Mouse (Mus musculus) intestine, embryonic 16.5 days (tissue): ENCODE measurements around the gene Hspa13. TPM values are rescaled to one million over a fixed set of nuclear protein-coding genes. Genes with fewer than 3 reads are reported as not detected.
A peak's percentile ranks its signal among the peaks of the same experiment; 100 is the strongest.

ENCODE experiments used
- ATAC-seq: fragments of 200-750 bp; cut with Nextera tagmentation; 2 replicates; pipeline ENCODE4 v1.8.0; 2017; ENCODE audit warnings: moderate TSS enrichment, moderate library complexity
- H3K27ac ChIP-seq: fragments of 300-500 bp; sonication (generic); 2 replicates; pipeline ENCODE4 v1.5.1; 2014; ENCODE audit warnings: mild to moderate bottlenecking, low read length
- H3K27me3 ChIP-seq: fragments of 300-500 bp; sonication (generic); replicated peaks from 2 replicates; pipeline ENCODE4 v1.6.1; 2014; ENCODE audit warnings: low read length, control low read depth, mixed read lengths; ENCODE audit not compliant: control insufficient read depth, insufficient read depth
- H3K36me3 ChIP-seq: fragments of 300-500 bp; sonication (generic); 2 replicates; pipeline ENCODE4 v1.6.1; 2014; ENCODE audit warnings: low read length, control low read depth; ENCODE audit not compliant: control insufficient read depth, insufficient read depth
- H3K4me1 ChIP-seq: fragments of 300-500 bp; sonication (generic); 2 replicates; pipeline ENCODE4 v1.6.1; 2014; ENCODE audit warnings: low read length, control low read depth, mixed read lengths; ENCODE audit not compliant: control insufficient read depth, insufficient read depth
- H3K4me2 ChIP-seq: fragments of 300-500 bp; sonication (generic); 2 replicates; pipeline ENCODE4 v1.6.1; 2014; ENCODE audit warnings: low read depth, low read length, control low read depth
- H3K4me3 ChIP-seq: fragments of 300-500 bp; sonication (generic); 2 replicates; pipeline ENCODE4 v1.5.1; 2014; ENCODE audit warnings: mild to moderate bottlenecking, low read length
- H3K9ac ChIP-seq: fragments of 300-500 bp; sonication (generic); 2 replicates; pipeline ENCODE4 v1.6.1; 2014; ENCODE audit warnings: low read depth, low read length
- H3K9me3 ChIP-seq: fragments of 300-500 bp; sonication (generic); 2 replicates; pipeline ENCODE4 v1.6.1; 2016; ENCODE audit warnings: low read length, control low read depth; ENCODE audit not compliant: control insufficient read depth
- WGBS: fragments of 180-500 bp; shearing (Covaris S2); extraction: QIAGEN DNeasy Blood & Tissue Kit; methylation state at CpG from one replicate; pipeline ENCODE4 v1.1.7; 2014; 5-methylcytosine and 5-hydroxymethylcytosine counted together
- polyA plus RNA-seq: library from polyadenylated mRNA; unstranded; fragments of >200 nt; fragmentation: Nextera tagmentation; extraction: Ambion mirVana; gene quantifications from 2 replicates; pipeline ENCODE4 v1.2.1, GENCODE M21; 2015

Hspa13 gene
- polyA plus RNA-seq: 20.6 and 21.1 TPM in 2 replicates

DNA sequence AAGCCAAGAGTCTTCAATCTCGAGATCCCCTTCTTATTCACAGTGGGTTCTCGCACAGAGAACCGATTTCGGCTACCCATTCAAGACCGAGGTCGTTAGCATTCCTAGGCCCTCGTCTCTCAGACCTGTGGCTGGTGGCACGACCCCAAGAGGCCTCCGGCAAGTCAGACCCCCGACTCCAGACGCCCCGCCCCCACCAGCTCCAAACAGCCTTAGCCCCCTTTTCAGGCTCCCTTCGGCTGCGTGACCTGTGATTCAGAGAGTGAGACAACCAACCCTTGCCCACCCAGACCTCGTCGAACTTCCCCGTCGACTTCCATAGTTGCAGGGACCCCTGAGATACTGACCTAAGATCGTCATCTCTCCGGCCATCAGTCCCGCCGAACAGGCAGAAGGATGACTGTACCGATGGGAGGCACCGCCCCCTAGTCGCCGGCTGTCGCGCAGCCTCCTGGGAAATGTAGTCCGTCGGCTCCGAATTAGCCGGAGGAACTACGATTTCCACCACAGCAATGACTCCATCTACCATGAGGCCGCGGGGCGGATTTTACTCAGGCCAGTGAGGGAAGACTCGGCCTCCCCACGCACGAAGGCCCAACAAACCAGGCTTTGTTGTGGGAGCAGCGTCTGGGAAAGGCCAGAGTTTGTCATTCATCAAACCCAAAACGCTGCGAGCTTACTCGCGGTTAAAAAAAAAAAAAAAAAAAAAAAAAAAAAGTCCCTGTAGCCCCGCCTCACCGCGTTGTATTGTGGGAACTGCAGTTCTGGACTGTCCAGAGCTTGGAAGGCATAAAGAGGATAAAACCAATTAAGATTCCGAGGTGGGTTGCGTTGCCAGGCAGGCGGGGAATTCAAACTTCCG lies at the start of gene Hspa13:
Gene Hspa13 (minus strand): TSS at position 717 of the 862 bp plus-strand sequence.
- Histone ChIP-seq H3K4me2 (peak within 1 kb of the TSS; percentile 53), H3K9ac (peak within 1 kb of the TSS; percentile 71), H3K9me3 (no peaks in the 10 kb centered on the region), H3K4me3 (peak within 1 kb of the TSS; percentile 65), H3K27me3 (no peaks in the 10 kb centered on the region), H3K27ac (peak within 1 kb of the TSS; percentile 77), H3K4me1 (no peaks in the 10 kb centered on the region; the same call in 1 of the 2 replicates), H3K36me3 (0 out of 2 replicates have a peak, but pooled peaks cover 3% of the 10 kb centered on the region)
- WGBS: under 1% methylated on average over 51 of the region's 51 CpGs
- ATAC-seq: peak; percentile 99

DNA sequence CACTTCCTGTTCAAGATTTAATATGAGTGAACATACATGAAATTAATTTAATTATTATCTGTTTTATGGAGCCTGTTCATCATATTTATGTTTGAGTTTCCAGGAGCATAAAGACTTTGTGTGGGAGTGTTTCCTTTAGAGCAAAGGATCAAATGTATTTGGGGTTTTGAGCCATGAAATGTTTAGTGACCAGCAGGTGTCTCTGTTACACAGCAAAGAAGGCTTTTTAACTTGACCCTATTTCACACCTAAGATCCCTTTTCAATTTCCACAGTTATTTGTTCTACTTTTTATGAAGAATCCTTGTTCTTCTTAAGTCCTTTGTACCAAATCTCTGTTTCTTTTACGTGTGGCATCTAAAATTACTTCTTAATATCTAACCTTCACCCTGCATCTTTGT lies 12.4 kb upstream of the Hspa13 start:
- 43% methylated on average over 1 of the region's 1 CpGs for WGBS

DNA sequence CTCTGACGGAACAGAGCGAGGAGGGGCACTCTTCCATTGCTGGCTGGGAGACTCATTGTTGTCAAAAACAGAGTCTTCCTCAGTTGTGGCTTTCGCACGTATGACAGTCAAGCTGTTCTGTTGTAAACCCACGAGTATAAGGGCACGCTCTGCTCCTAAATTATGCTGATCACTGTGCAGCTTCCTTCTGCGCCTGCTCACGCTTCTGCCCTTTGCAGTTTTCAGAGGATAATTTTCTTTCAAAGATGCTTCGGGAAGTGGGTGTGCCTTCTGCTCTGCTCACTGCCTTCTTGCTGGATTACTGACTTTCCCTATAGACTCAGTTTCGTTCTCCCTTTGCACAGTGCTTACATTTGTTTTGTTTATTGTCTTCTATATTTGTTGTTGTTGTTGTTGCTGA lies 6.3 kb upstream of the Hspa13 start:
- Histone ChIP-seq H3K4me1 (no peaks in the 10 kb centered on the region), H3K36me3 (no peaks in the 10 kb centered on the region), H3K4me3 (no peak overlapping the region), H3K27me3 (no peaks in the 10 kb centered on the region), H3K4me2 (no peak overlapping the region), H3K9ac (no peak overlapping the region), H3K9me3 (no peaks in the 10 kb centered on the region), H3K27ac (no peak overlapping the region)
- WGBS: 86% methylated on average over 10 of the region's 10 CpGs
- ATAC-seq: no peak

More for the DNA sequence above, 12.4 kb upstream of the Hspa13 start:
- ATAC-seq: no peak
- no peaks in the 10 kb centered on the region for H3K4me1 ChIP-seq
- H3K27me3 ChIP-seq: no peaks in the 10 kb centered on the region
- no peaks in the 10 kb centered on the region for H3K9me3 ChIP-seq
- H3K4me3 ChIP-seq: no peak overlapping the region
- no peak overlapping the region for H3K27ac ChIP-seq
- no peaks in the 10 kb centered on the region for H3K36me3 ChIP-seq
- no peak overlapping the region for H3K4me2 ChIP-seq
- no peak overlapping the region for H3K9ac ChIP-seq

DNA sequence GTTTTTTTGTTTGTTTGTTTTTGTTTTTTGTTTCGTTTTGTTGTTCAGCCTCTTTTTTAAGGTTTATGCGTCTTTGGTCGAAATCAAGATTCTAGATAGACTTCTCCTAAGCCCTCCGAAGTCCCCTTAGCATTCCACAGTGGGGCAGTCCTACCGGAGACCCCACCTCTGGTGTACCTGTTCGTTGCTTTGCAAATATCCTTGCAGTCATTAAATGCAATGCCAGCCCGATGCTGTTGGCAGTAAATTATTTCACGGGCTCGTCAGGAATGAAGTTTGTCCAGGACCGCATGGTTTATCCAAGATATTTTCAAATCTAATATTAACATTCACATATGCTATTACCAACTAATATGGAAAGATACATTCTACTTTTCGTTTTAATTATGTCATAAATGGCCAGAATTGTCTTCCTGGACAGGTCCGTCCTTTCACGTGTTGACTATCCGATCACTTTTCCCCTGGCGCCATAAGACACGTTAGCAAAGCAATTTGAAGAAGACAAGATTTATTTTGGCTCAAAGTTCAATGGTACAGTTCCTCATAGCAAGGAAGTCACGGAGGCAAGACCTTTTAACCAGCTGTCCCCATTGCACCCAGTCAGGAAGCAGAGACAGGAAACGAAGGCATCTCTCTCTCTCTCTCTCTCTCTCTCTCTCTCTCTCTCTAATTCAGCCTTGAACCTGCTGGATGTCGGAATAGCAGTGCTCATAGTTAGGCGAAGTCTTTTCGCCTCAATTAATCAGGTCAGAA lies 522 bp upstream of the Hspa13 start:
- 15% methylated on average over 21 of the region's 21 CpGs for WGBS
- Histone ChIP-seq H3K9me3 (no peaks in the 10 kb centered on the region), H3K27ac (peak overlapping the region; percentile 77), H3K4me3 (peak overlapping the region; percentile 65), H3K27me3 (no peaks in the 10 kb centered on the region), H3K4me1 (no peaks in the 10 kb centered on the region; the same call in 1 of the 2 replicates), H3K36me3 (0 out of 2 replicates have a peak, but pooled peaks cover 3% of the 10 kb centered on the region), H3K9ac (peak overlapping the region; percentile 64), H3K4me2 (peak overlapping the region; percentile 52)
- ATAC-seq: peak; percentile 79

DNA sequence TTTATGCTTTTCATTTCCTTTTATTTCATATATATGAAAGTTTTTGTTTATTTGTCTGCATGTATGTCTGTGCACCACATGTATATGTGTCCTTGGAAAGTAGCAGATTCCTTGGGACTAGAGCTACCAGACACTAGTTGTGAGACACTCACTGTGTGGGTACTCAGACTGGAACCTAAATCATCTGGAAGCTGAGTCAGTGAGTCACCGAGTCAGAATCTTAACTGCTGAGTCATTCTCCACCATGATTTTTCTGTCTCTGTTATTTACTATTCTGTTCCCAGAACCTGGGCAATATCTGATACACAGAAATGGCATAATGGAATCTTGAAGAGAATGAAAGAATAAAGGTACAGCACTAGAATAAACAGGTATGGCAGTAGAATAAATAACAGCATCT lies 14.0 kb downstream of the Hspa13 start:
- H3K4me2 ChIP-seq: no peak overlapping the region
- no peak overlapping the region for H3K9ac ChIP-seq
- no peaks in the 10 kb centered on the region for H3K9me3 ChIP-seq
- ATAC-seq: no peak
- H3K36me3 ChIP-seq: 0 out of 2 replicates have a peak, but pooled peaks cover under 1% of the 10 kb centered on the region
- H3K4me1 ChIP-seq: no peaks in the 10 kb centered on the region
- H3K27me3 ChIP-seq: no peaks in the 10 kb centered on the region
- 56% methylated on average over 1 of the region's 1 CpGs for WGBS
- no peak overlapping the region for H3K27ac ChIP-seq
- H3K4me3 ChIP-seq: no peak overlapping the region

DNA sequence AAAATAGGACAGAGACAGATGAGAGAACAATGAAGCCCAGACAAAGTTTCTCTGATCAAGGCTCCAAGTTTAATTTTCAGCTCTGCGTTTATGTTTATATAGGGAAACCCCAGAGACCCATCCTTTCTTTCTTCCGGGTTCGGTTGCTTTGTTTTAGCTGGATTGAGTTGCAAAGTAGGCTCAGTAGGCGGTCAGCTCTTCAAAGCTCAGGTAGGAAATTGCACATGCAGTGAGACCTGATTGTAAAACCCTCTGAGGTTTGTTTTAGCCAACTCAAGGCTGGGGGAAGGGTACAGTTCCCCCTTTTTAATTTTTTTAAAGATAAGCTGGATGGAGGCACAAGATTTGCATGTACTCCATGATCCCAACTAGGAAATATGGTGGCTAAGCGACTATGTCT lies 16.8 kb downstream of the Hspa13 start:
- no peak for ATAC-seq
- Histone ChIP-seq H3K27me3 (no peaks in the 10 kb centered on the region), H3K9ac (no peak overlapping the region), H3K9me3 (no peaks in the 10 kb centered on the region), H3K4me3 (no peak overlapping the region), H3K4me1 (no peaks in the 10 kb centered on the region), H3K27ac (no peak overlapping the region), H3K4me2 (no peak overlapping the region), H3K36me3 (no peaks in the 10 kb centered on the region)
- WGBS: 59% methylated on average over 5 of the region's 5 CpGs

DNA sequence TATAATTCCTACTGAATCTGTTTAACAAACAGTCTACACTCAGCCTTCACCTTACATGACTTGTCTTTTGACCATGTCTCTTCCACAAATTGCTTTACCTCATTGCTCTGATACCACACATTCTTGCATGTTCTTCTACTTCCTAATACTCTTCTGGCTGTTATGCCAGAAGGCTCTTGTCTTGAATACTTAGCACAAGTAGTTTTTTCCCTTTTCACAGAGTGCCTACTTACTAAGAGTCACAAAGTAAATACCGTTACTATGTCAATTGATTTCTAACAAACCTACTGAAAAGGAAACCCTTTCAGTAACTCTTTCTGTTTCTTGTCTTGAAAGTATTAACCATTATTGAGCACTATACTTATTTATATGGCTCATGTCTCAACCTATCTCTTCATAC lies 18.0 kb downstream of the Hspa13 start:
- Histone ChIP-seq H3K27me3 (no peaks in the 10 kb centered on the region), H3K9me3 (no peaks in the 10 kb centered on the region), H3K4me3 (no peak overlapping the region), H3K4me2 (no peak overlapping the region), H3K9ac (no peak overlapping the region), H3K4me1 (no peaks in the 10 kb centered on the region), H3K27ac (no peak overlapping the region), H3K36me3 (no peaks in the 10 kb centered on the region)
- 93% methylated on average over 1 of the region's 1 CpGs for WGBS
- no peak for ATAC-seq

DNA sequence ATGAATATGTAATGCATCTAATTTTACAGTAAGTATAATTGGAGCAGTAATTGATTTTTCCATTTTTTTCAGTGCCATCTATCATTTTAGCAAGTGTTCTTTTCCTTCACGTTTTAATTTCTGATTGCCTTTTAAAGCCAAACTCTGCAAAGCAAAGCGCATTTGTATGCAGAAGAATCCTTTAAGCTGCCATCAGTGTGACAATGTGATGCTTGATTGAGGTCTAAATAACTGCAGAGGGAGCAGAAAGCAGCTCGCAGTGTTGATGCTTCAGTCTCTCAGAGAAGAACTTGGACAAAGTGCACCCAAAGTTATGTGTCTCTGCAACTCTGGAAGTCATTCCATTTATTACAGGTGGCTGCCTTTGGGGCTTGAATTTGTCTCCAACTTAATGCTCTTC lies 22.9 kb downstream of the Hspa13 start:
- WGBS: 61% methylated on average over 3 of the region's 3 CpGs
- Histone ChIP-seq H3K27me3 (no peaks in the 10 kb centered on the region), H3K9ac (no peak overlapping the region)

DNA sequence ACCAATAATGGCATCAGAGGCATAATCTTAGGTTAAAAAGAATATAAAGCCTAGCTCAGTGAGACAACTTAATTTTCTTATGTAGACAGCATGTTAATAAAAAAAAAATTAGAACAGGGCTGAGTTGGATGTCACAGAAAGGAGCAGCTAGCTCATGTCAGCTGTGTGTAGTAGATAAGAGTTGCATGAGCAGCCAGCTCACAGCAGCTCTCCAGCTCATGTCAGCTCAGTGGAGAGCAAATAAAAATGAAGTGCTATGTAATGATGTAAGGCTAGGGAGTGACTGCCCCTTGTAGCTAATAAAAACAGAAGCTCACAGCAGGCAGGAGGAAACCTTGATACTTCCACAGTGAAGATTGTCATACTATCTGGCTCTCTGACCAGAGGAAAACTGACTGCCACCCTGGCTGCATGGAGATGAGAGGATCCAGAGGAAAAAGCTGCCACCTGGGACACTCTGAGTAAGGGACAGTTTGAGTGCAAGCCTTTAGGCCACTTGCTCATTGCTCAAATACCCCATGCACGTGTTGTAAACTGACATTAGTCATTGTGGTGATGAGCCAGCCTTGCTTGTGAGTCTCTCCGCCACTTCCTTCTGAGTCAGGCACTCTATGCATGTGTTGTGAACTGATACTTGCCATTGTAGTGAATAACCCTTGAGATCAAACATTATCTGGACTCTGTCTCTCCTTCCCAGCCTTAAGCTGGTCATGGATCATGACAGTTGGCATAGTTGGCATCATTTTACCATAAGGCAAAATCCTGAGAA lies 49.3 kb downstream of the Hspa13 start:
- Histone ChIP-seq H3K9ac (no peak overlapping the region), H3K27ac (no peak overlapping the region), H3K4me1 (no peaks in the 10 kb centered on the region), H3K4me3 (no peak overlapping the region), H3K4me2 (no peak overlapping the region), H3K9me3 (no peaks in the 10 kb centered on the region), H3K27me3 (no peaks in the 10 kb centered on the region), H3K36me3 (no peaks in the 10 kb centered on the region)
- 63% methylated on average over 2 of the region's 2 CpGs for WGBS
- peak; percentile 62; the same call in 1 of the 2 replicates for ATAC-seq

More for the DNA sequence above, 22.9 kb downstream of the Hspa13 start:
- no peak for ATAC-seq
- Histone ChIP-seq H3K4me2 (no peak overlapping the region), H3K4me3 (no peak overlapping the region), H3K36me3 (no peaks in the 10 kb centered on the region), H3K9me3 (no peaks in the 10 kb centered on the region), H3K27ac (no peak overlapping the region), H3K4me1 (no peaks in the 10 kb centered on the region)
